Comparison of ENCODE assay signal across 15 mouse cellular contexts in genomic region chr5:134323869-134324268, GRCm38 (mm10). TPM values are rescaled to one million over a fixed set of nuclear protein-coding genes. Genes with fewer than 3 reads are reported as not detected.
DNase-seq lines count a peak whose midpoint lies in the region; ATAC-seq and TF ChIP-seq lines count a peak whose summit lies in the region.
"Had no signal": no experiment of that assay in that cellular context is flagged by ENCODE, and none has a peak within 500 bp of the region (broad histone marks: within the 10 kb centered on the region; RNA-seq: fewer than 3 reads in every experiment).

No protein-coding gene starts in this region.

- H3K27me3 ChIP-seq in hindbrain, embryonic 12.5 days, result no peaks in the 10 kb centered on the region
- H3K27me3 ChIP-seq in hindbrain, embryonic 11.5 days (ENCODE audit: control insufficient read depth, insufficient read depth, low read length), result no peaks in the 10 kb centered on the region
- no peaks in the 10 kb centered on the region for H3K27me3 ChIP-seq in thymus, adult 2 months (ENCODE audit: control insufficient read depth, insufficient read depth, low read length)
- H3K27me3 ChIP-seq: hindbrain, embryonic 15.5 days; midbrain, embryonic 13.5 days had no signal

- H3K4me2 ChIP-seq in hindbrain, embryonic 12.5 days (replicated peaks), result no peak overlapping the region
- H3K4me2 ChIP-seq in hindbrain, embryonic 11.5 days (replicated peaks; ENCODE audit: low read depth, low read length), result no peak overlapping the region
- H3K4me2 ChIP-seq: hindbrain, embryonic 15.5 days; midbrain, embryonic 13.5 days had no signal

- H3K4me3 ChIP-seq in hindbrain, embryonic 12.5 days, result no peak overlapping the region
- no peak overlapping the region for H3K4me3 ChIP-seq in hindbrain, embryonic 11.5 days (ENCODE audit: low read depth, low read length)
- H3K4me3 ChIP-seq in thymus, adult 2 months (ENCODE audit: control insufficient read depth, insufficient read depth, low read length), result no peak overlapping the region
- H3K4me3 ChIP-seq: hindbrain, embryonic 15.5 days; midbrain, embryonic 13.5 days had no signal

- 57% methylated on average over 2 of the region's 2 CpGs for WGBS in hindbrain, embryonic 12.5 days
- 25% methylated on average over 2 of the region's 2 CpGs for WGBS in hindbrain, embryonic 11.5 days
- WGBS in thymus, adult 2 months, result 82% methylated on average over 2 of the region's 2 CpGs

- H3K4me1 ChIP-seq in hindbrain, embryonic 12.5 days, result no peaks in the 10 kb centered on the region
- no peaks in the 10 kb centered on the region for H3K4me1 ChIP-seq in hindbrain, embryonic 11.5 days (replicated peaks; ENCODE audit: control insufficient read depth, insufficient read depth, low read length)
- peaks cover 14% of the 10 kb centered on the region for H3K4me1 ChIP-seq in thymus, adult 2 months (replicated peaks; ENCODE audit: control insufficient read depth, insufficient read depth, low read length)
- H3K4me1 ChIP-seq: hindbrain, embryonic 15.5 days; midbrain, embryonic 13.5 days had no signal

- H3K27ac ChIP-seq in hindbrain, embryonic 12.5 days, result 0 out of 2 replicates have a peak overlapping the region, but pooled peaks have one; percentile 7
- no peak overlapping the region for H3K27ac ChIP-seq in hindbrain, embryonic 11.5 days (ENCODE audit: low read depth, low read length)
- 0 out of 2 replicates have a peak overlapping the region, but pooled peaks have one; percentile 33 for H3K27ac ChIP-seq in thymus, adult 2 months (ENCODE audit: control insufficient read depth, insufficient read depth, low read length)
- H3K27ac ChIP-seq: hindbrain, embryonic 15.5 days; liver, embryonic 14.5 days; midbrain, embryonic 13.5 days had no signal

- no peaks in the 10 kb centered on the region for H3K36me3 ChIP-seq in hindbrain, embryonic 12.5 days
- no peaks in the 10 kb centered on the region for H3K36me3 ChIP-seq in hindbrain, embryonic 11.5 days (ENCODE audit: control insufficient read depth, insufficient read depth, low read length)
- no peaks in the 10 kb centered on the region for H3K36me3 ChIP-seq in thymus, adult 2 months (ENCODE audit: control insufficient read depth, insufficient read depth, low read length)
- H3K36me3 ChIP-seq: G1E; hindbrain, embryonic 15.5 days; midbrain, embryonic 13.5 days had no signal

- no peak for ATAC-seq in hindbrain, embryonic 12.5 days (ENCODE audit: low FRiP score)
- no peak for ATAC-seq in hindbrain, embryonic 11.5 days (ENCODE audit: low FRiP score)
- peak; percentile 19 for ATAC-seq in inflammation-experienced regulatory T-cells, adult 6 months
- ATAC-seq: forebrain, postnatal 0 days; midbrain, embryonic 13.5 days had no signal

- H3K9me3 ChIP-seq in hindbrain, embryonic 12.5 days (replicated peaks), result no peaks in the 10 kb centered on the region
- H3K9me3 ChIP-seq in hindbrain, embryonic 11.5 days (ENCODE audit: control insufficient read depth, low read length), result no peaks in the 10 kb centered on the region
- H3K9me3 ChIP-seq: G1E; hindbrain, embryonic 15.5 days; midbrain, embryonic 13.5 days had no signal

- no peak for TF ChIP-seq CTCF in thymus, adult 2 months (IDR thresholded peaks at IDR 0.05; ENCODE audit: borderline replicate concordance, control insufficient read depth, extremely low read depth, insufficient read depth, low read length, poor library complexity)

- no peak overlapping the region for H3K9ac ChIP-seq in hindbrain, embryonic 12.5 days
- no peak overlapping the region for H3K9ac ChIP-seq in hindbrain, embryonic 11.5 days (ENCODE audit: low read depth, low read length)
- H3K9ac ChIP-seq: forebrain, postnatal 0 days; hindbrain, embryonic 15.5 days; liver, embryonic 14.5 days; midbrain, embryonic 13.5 days had no signal

- DNase-seq in hindbrain, embryonic 11.5 days (ENCODE audit: low spot score), result no peak
- no peak for DNase-seq in thymus, adult 2 months
- no peak for DNase-seq in thymus, postnatal 36 days
- DNase-seq in adrenal gland, postnatal 36 days, result no peak
- DNase-seq in adrenal gland, adult 18-20 months (ENCODE audit: low spot score in 2 of 2), result no peak
- DNase-seq: cerebellum, adult 8-10 months; forebrain, postnatal 0 days; kidney, postnatal 36 days; retina, postnatal 1 day had no signal

- no peak for TF ChIP-seq POLR2A in thymus, adult 2 months (IDR thresholded peaks at IDR 0.05; ENCODE audit: control insufficient read depth, extremely low read depth, insufficient read depth, low read length, poor library complexity)

RNA-seq across cellular contexts. Expression of gene Gtf2i, which starts 9.3 kb away (rescaled TPM):
- 242 and 254 TPM in 2 replicates for polyA plus RNA-seq in hindbrain, embryonic 12.5 days (2016; fragmentation: Nextera tagmentation; extraction: Ambion mirVana)
- 178 and 181 TPM in 2 replicates for polyA plus RNA-seq in hindbrain, embryonic 11.5 days (2014; fragmentation: Nextera tagmentation; extraction: Ambion mirVana)
- 131 and 136 TPM in 2 replicates for polyA plus RNA-seq in thymus, adult 2 months (2012; rRNA removed)
- polyA plus RNA-seq in inflammation-experienced regulatory T-cells, adult 6 months (2017; shearing (Covaris generic)), result 10 to 100 TPM; 91.5 to 97.5 (median 94.5) TPM
- total RNA-seq in adrenal gland, postnatal 36 days (2021), result 100 to 1,000 TPM; 230 to 239 TPM
- 100 to 1,000 TPM; 170 to 215 TPM for total RNA-seq in adrenal gland, adult 18-20 months (2021)
